Mouse (Mus musculus): ENCODE results near the gene Esrrb. TPM values are rescaled to one million over a fixed set of nuclear protein-coding genes. Genes with fewer than 3 reads are reported as not detected.

Esrrb gene
- total and polyA plus RNA-seq, 3 experiments = 14.3 to 33.8 (median 21.9) TPM

DNA sequence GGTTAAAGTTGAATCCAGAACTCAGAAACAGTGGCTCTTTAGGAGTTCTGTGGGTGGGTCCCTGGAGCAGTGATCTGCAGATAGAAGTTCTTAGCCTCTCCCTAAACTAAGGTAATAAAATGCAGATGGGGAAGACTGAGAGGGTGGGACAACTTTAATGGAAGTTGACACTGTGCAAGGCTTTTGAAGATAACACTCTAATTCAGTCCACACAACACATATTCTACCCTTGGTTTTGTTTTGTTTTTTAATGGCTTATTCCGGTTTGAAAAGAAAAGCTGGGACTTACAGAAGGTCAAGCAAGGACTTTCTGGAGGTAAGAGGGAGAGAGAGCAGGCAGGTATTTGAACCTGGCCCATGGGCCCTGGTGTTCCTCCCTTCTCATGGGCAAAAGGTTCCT is 94.1 kb downstream of the Esrrb start:
- Histone ChIP-seq H3K4me3 (no peak overlapping the region), H3K4me1 (ENCODE audit: control insufficient read depth, insufficient read depth, low read length) (no peaks in the 10 kb centered on the region), H3K79me2 (replicated peaks; ENCODE audit: control insufficient read depth, insufficient read depth, low read length) (no peaks in the 10 kb centered on the region), H3K36me3 (ENCODE audit: control insufficient read depth, insufficient read depth, low read length) (no peaks in the 10 kb centered on the region), H3K27me3 (ENCODE audit: control insufficient read depth, insufficient read depth, low read length) (no peaks in the 10 kb centered on the region), H3K9ac (ENCODE audit: low read depth, low read length) (no peak overlapping the region), H3K27ac (no peak overlapping the region)
- intact Hi-C loops (cut with DNase I) = no loop called here
- no peak for DNase-seq
- WGBS = 65% methylated on average over 1 of the region's 1 CpGs
- no peak for TF ChIP-seq CTCF (IDR thresholded peaks at IDR 0.05)
- no peak for TF ChIP-seq EP300 (IDR thresholded peaks at IDR 0.05; ENCODE audit: insufficient read depth, low read depth, low read length)
- no peak for TF ChIP-seq POLR2A (IDR thresholded peaks at IDR 0.05; ENCODE audit: insufficient read depth, low read depth, low read length)

DNA sequence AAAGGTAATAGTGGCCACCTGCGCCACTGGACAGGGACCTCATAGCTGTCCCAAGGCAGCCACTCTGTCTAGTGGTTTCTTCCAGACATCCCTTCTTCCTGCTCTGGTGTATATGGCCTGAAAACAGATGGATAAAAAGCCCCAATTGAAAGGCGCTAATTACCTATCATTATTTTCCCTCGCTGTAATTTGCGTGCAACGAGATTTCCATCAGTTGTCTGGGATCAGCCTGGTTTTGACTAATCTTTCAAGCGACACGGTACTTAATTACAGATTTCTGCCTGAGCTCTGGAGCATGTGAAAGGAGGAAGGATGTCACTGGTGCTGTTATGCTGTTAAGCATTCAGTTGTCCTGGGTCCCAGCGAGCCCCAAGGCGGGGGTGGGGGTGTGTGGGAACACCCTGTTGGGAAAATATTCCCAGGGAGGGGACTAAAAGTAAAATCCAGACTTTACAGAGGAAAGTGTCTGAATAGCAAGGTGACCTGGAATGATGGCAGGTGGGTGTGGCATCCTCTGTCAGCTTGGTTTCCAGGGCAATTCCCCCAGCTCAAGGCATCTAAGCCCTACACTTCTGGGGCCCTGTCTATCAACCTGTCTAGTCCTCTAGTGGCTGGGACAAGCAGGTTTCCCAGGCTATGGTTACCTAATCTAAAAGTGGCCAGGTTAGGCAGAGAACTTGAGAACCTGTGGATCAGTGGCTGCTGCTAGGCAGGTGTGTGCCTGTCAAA is 102.0 kb downstream of the Esrrb start:
- Histone ChIP-seq H3K36me3 (ENCODE audit: control insufficient read depth, insufficient read depth, low read length) (no peaks in the 10 kb centered on the region), H3K9ac (ENCODE audit: low read depth, low read length) (no peak overlapping the region), H3K4me1 (ENCODE audit: control insufficient read depth, insufficient read depth, low read length) (no peaks in the 10 kb centered on the region), H3K27ac (no peak overlapping the region), H3K4me3 (no peak overlapping the region), H3K79me2 (replicated peaks; ENCODE audit: control insufficient read depth, insufficient read depth, low read length) (no peaks in the 10 kb centered on the region), H3K27me3 (ENCODE audit: control insufficient read depth, insufficient read depth, low read length) (no peaks in the 10 kb centered on the region)
- DNase-seq = no peak
- no peak for TF ChIP-seq EP300 (IDR thresholded peaks at IDR 0.05; ENCODE audit: insufficient read depth, low read depth, low read length)
- TF ChIP-seq CTCF (IDR thresholded peaks at IDR 0.05) = no peak
- TF ChIP-seq POLR2A (IDR thresholded peaks at IDR 0.05; ENCODE audit: insufficient read depth, low read depth, low read length) = no peak
- intact Hi-C loops (cut with DNase I) = no loop called here
- 79% methylated on average over 9 of the region's 9 CpGs for WGBS

DNA sequence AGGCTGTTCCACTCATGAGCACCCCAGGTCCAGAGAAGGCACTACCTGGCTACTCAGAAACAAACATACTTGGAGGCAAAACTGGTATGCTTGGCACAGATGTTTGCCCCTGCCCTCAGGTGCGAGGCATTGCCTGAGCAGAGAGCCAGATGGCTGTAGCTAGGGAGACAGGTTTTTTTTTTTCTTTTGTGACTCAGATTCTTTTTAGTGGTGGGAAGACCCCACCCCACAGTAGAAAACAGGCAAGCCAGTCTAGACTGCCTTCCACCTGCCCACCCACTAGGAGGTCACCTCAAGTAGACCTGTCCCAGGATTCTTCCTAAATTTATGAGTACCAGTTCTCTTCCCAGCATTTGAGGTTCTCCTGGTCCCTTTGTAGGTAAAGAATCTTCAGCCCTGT is 103.5 kb downstream of the Esrrb start:
- Histone ChIP-seq H3K4me3 (no peak overlapping the region), H3K79me2 (replicated peaks; ENCODE audit: control insufficient read depth, insufficient read depth, low read length) (no peaks in the 10 kb centered on the region), H3K27ac (no peak overlapping the region), H3K9ac (ENCODE audit: low read depth, low read length) (no peak overlapping the region), H3K36me3 (ENCODE audit: control insufficient read depth, insufficient read depth, low read length) (no peaks in the 10 kb centered on the region), H3K4me1 (ENCODE audit: control insufficient read depth, insufficient read depth, low read length) (no peaks in the 10 kb centered on the region), H3K27me3 (ENCODE audit: control insufficient read depth, insufficient read depth, low read length) (no peaks in the 10 kb centered on the region)
- no peak for DNase-seq
- WGBS = 96% methylated on average over 1 of the region's 1 CpGs
- intact Hi-C loops (cut with DNase I) = no loop called here
- TF ChIP-seq CTCF (IDR thresholded peaks at IDR 0.05) = no peak
- no peak for TF ChIP-seq POLR2A (IDR thresholded peaks at IDR 0.05; ENCODE audit: insufficient read depth, low read depth, low read length)
- TF ChIP-seq EP300 (IDR thresholded peaks at IDR 0.05; ENCODE audit: insufficient read depth, low read depth, low read length) = no peak

DNA sequence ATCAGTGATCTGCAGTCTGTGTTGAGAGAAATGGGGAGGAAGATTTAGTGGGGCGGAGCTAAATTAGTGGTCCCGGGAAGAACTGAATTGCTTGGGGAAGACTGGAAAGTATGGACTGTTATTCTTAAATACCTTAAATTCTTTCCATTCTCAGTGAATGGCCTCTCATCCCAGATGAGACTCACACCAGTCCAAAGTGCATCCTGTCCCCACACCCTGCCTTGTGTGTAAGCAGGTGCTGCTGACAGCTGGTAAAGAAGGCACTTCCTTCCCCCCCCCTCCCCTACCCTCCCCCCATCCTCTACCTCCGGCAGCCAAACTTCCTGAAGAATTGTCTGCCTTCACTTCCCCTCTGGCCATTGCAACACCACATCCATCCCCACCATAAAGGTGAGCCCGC is 105.3 kb downstream of the Esrrb start:
- Histone ChIP-seq H3K4me1 (ENCODE audit: control insufficient read depth, insufficient read depth, low read length) (no peaks in the 10 kb centered on the region), H3K79me2 (replicated peaks; ENCODE audit: control insufficient read depth, insufficient read depth, low read length) (no peaks in the 10 kb centered on the region), H3K27me3 (ENCODE audit: control insufficient read depth, insufficient read depth, low read length) (no peaks in the 10 kb centered on the region), H3K27ac (no peak overlapping the region), H3K9ac (ENCODE audit: low read depth, low read length) (no peak overlapping the region), H3K4me3 (no peak overlapping the region), H3K36me3 (ENCODE audit: control insufficient read depth, insufficient read depth, low read length) (no peaks in the 10 kb centered on the region)
- no peak for DNase-seq
- 33% methylated on average over 4 of the region's 4 CpGs for WGBS
- TF ChIP-seq EP300 (IDR thresholded peaks at IDR 0.05; ENCODE audit: insufficient read depth, low read depth, low read length) (no peak), POLR2A (IDR thresholded peaks at IDR 0.05; ENCODE audit: insufficient read depth, low read depth, low read length) (no peak), CTCF (IDR thresholded peaks at IDR 0.05) (no peak)
- intact Hi-C loops (cut with DNase I) = no loop called here

DNA sequence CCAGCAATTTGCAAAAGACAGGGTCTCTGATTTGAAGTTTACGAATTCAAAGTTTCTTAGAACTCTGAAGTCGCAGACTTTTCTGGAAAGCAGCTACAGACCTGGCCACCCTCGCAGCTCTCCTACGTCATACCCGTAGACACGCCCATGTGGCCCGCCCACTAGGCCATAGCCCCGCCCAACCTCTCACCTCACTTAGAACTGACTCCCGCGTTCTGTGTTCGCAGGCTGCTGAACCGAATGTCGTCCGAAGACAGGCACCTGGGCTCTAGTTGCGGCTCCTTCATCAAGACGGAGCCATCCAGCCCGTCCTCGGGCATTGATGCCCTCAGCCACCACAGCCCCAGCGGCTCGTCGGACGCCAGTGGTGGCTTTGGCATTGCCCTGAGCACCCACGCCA is 109.0 kb downstream of the Esrrb start:
- no peaks in the 10 kb centered on the region for H3K79me2 ChIP-seq (replicated peaks; ENCODE audit: control insufficient read depth, insufficient read depth, low read length)
- DNase-seq = no peak
- no peak overlapping the region for H3K4me3 ChIP-seq
- no peaks in the 10 kb centered on the region for H3K36me3 ChIP-seq (ENCODE audit: control insufficient read depth, insufficient read depth, low read length)
- H3K9ac ChIP-seq (ENCODE audit: low read depth, low read length) = no peak overlapping the region
- TF ChIP-seq CTCF (IDR thresholded peaks at IDR 0.05) (no peak), POLR2A (IDR thresholded peaks at IDR 0.05; ENCODE audit: insufficient read depth, low read depth, low read length) (no peak), EP300 (IDR thresholded peaks at IDR 0.05; ENCODE audit: insufficient read depth, low read depth, low read length) (no peak)
- WGBS = 59% methylated on average over 23 of the region's 23 CpGs
- no peaks in the 10 kb centered on the region for H3K4me1 ChIP-seq (ENCODE audit: control insufficient read depth, insufficient read depth, low read length)
- H3K27me3 ChIP-seq (ENCODE audit: control insufficient read depth, insufficient read depth, low read length) = no peaks in the 10 kb centered on the region
- intact Hi-C loops (cut with DNase I) = loop anchor here (10.0 kb wide), 1 partner anchor 65 kb away; no protein-coding TSS in a partner anchor
- no peak overlapping the region for H3K27ac ChIP-seq

DNA sequence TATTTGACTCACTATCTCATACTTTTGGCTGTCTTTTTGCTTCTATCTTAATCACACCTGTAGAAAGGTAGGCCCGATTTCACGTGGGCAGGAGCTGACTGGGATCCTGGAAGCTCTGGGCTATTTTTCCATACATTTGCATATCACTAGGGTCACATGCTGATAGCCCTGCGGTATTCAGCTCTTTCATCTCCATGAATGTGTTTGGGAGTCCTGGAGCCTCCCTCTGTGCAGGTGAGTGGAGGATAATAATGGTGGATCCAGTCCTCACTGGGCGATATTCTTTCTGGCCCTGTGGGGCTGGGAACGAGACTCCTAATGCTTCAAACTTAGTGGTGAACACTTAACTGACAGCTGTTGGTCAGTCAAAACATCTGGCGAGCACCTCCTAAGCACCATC is 110.0 kb downstream of the Esrrb start:
- Histone ChIP-seq H3K9ac (ENCODE audit: low read depth, low read length) (no peak overlapping the region), H3K79me2 (replicated peaks; ENCODE audit: control insufficient read depth, insufficient read depth, low read length) (no peaks in the 10 kb centered on the region), H3K27me3 (ENCODE audit: control insufficient read depth, insufficient read depth, low read length) (no peaks in the 10 kb centered on the region), H3K4me3 (no peak overlapping the region), H3K27ac (no peak overlapping the region), H3K36me3 (ENCODE audit: control insufficient read depth, insufficient read depth, low read length) (no peaks in the 10 kb centered on the region), H3K4me1 (ENCODE audit: control insufficient read depth, insufficient read depth, low read length) (no peaks in the 10 kb centered on the region)
- 71% methylated on average over 6 of the region's 6 CpGs for WGBS
- intact Hi-C loops (cut with DNase I) = loop anchor here (10.0 kb wide), 1 partner anchor 64 kb away; no protein-coding TSS in a partner anchor
- no peak for DNase-seq
- TF ChIP-seq CTCF (IDR thresholded peaks at IDR 0.05) (no peak), EP300 (IDR thresholded peaks at IDR 0.05; ENCODE audit: insufficient read depth, low read depth, low read length) (no peak), POLR2A (IDR thresholded peaks at IDR 0.05; ENCODE audit: insufficient read depth, low read depth, low read length) (no peak)
